Mouse (Mus musculus): ENCODE data around the gene Celf2. TPM values are rescaled to one million over a fixed set of nuclear protein-coding genes. Genes with fewer than 3 reads are reported as not detected.
A peak's percentile ranks its signal among the peaks of the same experiment; 100 is the strongest.
"Not testable (repeated sequence)": the region's sequence is repeated elsewhere in the genome, so short reads cannot be mapped to it uniquely, and the experiment has no call there.

Celf2 gene
- polyA plus RNA-seq (2015; fragmentation: Nextera tagmentation; extraction: Ambion mirVana): 86.8 and 92.4 TPM in 2 replicates

DNA sequence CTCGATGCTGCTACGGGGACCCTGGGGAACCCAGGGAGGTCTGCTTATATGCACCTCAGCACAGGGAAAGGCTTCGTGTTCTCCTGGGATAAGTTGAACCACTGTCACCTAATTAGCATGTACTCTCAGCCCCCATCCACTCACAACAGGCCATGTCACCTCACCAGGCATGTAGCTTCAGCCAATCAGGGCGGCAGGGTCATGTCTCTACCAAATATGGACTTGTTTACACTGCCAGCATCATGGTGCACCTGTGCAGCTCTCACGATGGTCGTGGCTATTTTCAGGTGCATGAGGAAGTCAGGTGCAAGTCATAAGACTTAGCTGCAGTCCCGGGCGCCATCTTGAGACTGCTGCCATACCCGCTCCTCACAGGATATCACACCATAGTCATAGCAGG lies at the start of gene Celf2:
Gene Celf2, minus strand, starts transcription at position 101 of the 400 bp plus-strand sequence.
- not testable (repeated sequence) for H3K36me3 ChIP-seq (ENCODE audit: control insufficient read depth, insufficient read depth, low read length); ATAC-seq (ENCODE audit: low read depth)

DNA sequence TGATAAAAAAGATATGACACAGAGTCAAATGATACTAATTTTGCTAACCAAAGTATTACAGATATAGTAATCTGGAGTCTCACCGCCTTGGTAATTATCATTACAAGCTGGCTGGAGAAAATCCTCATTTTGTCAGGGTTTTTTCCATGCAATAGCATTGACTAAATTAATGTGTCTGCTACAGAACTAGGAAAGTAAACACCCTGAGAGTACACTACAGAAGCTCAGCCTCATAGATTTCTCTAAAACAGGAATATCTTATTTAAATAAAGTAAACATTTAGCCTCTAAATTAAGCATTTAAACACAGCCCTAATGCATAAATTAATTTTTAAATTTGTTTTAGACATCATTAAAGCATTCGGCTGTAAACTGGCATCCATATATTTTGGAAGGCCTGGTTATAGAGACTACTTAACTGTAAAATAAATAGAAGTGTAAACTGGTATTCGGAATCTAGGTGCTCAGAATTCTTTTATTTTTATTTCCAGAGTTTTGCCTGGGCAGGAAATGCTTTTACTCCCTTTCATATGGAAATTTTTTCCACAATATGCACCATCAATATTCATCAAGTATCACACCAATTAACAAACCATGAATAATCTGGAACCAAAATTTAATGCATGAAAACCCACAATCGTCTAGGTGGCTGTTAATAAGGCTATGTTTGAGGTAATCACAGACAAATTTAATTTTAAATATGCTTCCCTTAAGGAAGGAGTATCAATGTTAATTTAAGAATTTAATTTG lies 46.0 kb upstream of the Celf2 start:
- Histone ChIP-seq H3K4me1 (replicated peaks; ENCODE audit: control insufficient read depth, insufficient read depth, low read length) (no peaks in the 10 kb centered on the region), H3K36me3 (ENCODE audit: control insufficient read depth, insufficient read depth, low read length) (no peaks in the 10 kb centered on the region), H3K4me3 (ENCODE audit: low read length) (no peak overlapping the region), H3K27ac (ENCODE audit: low read length) (no peak overlapping the region), H3K9me3 (ENCODE audit: control insufficient read depth, low read length) (no peaks in the 10 kb centered on the region), H3K9ac (ENCODE audit: low read length) (no peak overlapping the region), H3K27me3 (ENCODE audit: control insufficient read depth, insufficient read depth, low read depth, low read length) (no peaks in the 10 kb centered on the region), H3K4me2 (ENCODE audit: low read depth, low read length) (no peak overlapping the region)
- WGBS: 77% methylated on average over 4 of the region's 4 CpGs
- ATAC-seq (ENCODE audit: low read depth): no peak

More for the DNA sequence above, at the start of gene Celf2:
- not testable (repeated sequence) for H3K27me3 ChIP-seq (ENCODE audit: control insufficient read depth, insufficient read depth, low read depth, low read length); H3K4me1 ChIP-seq (replicated peaks; ENCODE audit: control insufficient read depth, insufficient read depth, low read length); H3K9ac ChIP-seq (ENCODE audit: low read length); H3K4me3 ChIP-seq (ENCODE audit: low read length); H3K27ac ChIP-seq (ENCODE audit: low read length); H3K4me2 ChIP-seq (ENCODE audit: low read depth, low read length); H3K9me3 ChIP-seq (ENCODE audit: control insufficient read depth, low read length)
- 86% methylated on average over 9 of the region's 9 CpGs for WGBS

DNA sequence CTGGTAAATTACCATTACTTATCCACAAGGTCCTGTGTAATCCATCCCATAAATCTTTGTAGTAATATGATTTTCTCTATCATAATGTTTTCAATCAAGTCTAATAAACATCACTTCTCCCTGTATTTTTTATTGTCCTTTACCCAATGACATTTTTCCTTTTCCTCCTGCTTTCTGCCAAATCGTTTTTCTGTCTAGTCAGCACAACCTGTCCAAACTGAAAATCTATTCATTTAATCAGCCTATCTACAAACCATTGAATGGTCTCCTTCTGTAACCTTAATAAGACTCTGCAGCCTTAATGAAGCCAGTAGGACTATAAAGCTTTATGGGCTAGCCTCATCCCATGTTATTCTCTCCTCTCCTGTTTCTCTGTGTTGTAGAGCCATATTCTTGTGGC lies 45.2 kb upstream of the Celf2 start:
- Histone ChIP-seq H3K4me1 (replicated peaks; ENCODE audit: control insufficient read depth, insufficient read depth, low read length) (no peaks in the 10 kb centered on the region), H3K9ac (ENCODE audit: low read length) (no peak overlapping the region), H3K4me2 (ENCODE audit: low read depth, low read length) (no peak overlapping the region), H3K4me3 (ENCODE audit: low read length) (no peak overlapping the region), H3K36me3 (ENCODE audit: control insufficient read depth, insufficient read depth, low read length) (no peaks in the 10 kb centered on the region), H3K27ac (ENCODE audit: low read length) (no peak overlapping the region), H3K9me3 (ENCODE audit: control insufficient read depth, low read length) (no peaks in the 10 kb centered on the region), H3K27me3 (ENCODE audit: control insufficient read depth, insufficient read depth, low read depth, low read length) (no peaks in the 10 kb centered on the region)
- WGBS: 55% methylated on average over 1 of the region's 1 CpGs
- no peak for ATAC-seq (ENCODE audit: low read depth)

DNA sequence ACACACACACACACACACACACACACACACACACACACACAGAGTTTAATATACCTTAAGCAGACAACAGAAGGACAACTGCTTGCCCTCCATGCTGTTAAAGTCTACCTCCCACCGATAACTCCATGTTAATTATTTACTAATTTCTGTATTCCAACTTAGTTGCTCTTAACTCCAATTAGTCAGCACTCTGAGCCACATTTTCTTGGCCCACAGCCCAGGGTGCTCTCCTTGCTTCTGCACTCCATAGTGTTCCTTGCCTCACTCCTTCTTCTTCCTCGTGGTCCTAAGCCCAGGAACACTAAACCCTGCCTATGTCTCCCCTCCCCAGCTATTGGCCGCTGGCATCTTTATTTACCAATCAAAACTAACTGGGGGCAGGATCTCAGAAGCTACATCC lies 43.5 kb upstream of the Celf2 start:
- no peak for ATAC-seq (ENCODE audit: low read depth)
- H3K27me3 ChIP-seq (ENCODE audit: control insufficient read depth, insufficient read depth, low read depth, low read length): no peaks in the 10 kb centered on the region
- WGBS: 56% methylated on average over 3 of the region's 3 CpGs
- H3K4me1 ChIP-seq (replicated peaks; ENCODE audit: control insufficient read depth, insufficient read depth, low read length): no peaks in the 10 kb centered on the region
- H3K27ac ChIP-seq (ENCODE audit: low read length): no peak overlapping the region
- no peaks in the 10 kb centered on the region for H3K36me3 ChIP-seq (ENCODE audit: control insufficient read depth, insufficient read depth, low read length)
- H3K9ac ChIP-seq (ENCODE audit: low read length): no peak overlapping the region
- no peak overlapping the region for H3K4me2 ChIP-seq (ENCODE audit: low read depth, low read length)
- H3K4me3 ChIP-seq (ENCODE audit: low read length): no peak overlapping the region
- no peaks in the 10 kb centered on the region for H3K9me3 ChIP-seq (ENCODE audit: control insufficient read depth, low read length)

DNA sequence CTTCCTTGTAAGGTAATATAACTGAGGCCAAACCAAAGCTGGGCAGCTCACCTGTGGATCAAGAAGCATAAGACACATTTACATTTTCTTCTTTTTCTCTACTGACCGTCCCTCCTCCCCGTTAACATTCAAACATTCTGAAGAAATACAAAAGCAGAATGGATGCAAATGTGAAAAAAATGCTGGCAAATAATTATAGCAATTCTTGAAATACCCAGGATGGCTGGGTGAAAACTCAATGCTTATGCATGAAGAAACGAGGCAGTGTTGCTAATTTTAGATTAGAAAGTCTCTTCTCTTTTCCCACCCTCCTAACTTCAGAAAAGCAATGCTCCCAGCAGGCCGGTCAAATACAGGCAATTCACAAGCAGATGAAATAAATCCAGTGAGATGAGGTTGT lies 39.5 kb upstream of the Celf2 start:
- Histone ChIP-seq H3K36me3 (ENCODE audit: control insufficient read depth, insufficient read depth, low read length) (no peaks in the 10 kb centered on the region), H3K4me2 (ENCODE audit: low read depth, low read length) (no peak overlapping the region), H3K9me3 (ENCODE audit: control insufficient read depth, low read length) (no peaks in the 10 kb centered on the region), H3K4me1 (replicated peaks; ENCODE audit: control insufficient read depth, insufficient read depth, low read length) (no peaks in the 10 kb centered on the region), H3K4me3 (ENCODE audit: low read length) (no peak overlapping the region), H3K27ac (ENCODE audit: low read length) (no peak overlapping the region), H3K9ac (ENCODE audit: low read length) (no peak overlapping the region), H3K27me3 (ENCODE audit: control insufficient read depth, insufficient read depth, low read depth, low read length) (no peaks in the 10 kb centered on the region)
- no peak for ATAC-seq (ENCODE audit: low read depth)
- WGBS: 66% methylated on average over 4 of the region's 4 CpGs

DNA sequence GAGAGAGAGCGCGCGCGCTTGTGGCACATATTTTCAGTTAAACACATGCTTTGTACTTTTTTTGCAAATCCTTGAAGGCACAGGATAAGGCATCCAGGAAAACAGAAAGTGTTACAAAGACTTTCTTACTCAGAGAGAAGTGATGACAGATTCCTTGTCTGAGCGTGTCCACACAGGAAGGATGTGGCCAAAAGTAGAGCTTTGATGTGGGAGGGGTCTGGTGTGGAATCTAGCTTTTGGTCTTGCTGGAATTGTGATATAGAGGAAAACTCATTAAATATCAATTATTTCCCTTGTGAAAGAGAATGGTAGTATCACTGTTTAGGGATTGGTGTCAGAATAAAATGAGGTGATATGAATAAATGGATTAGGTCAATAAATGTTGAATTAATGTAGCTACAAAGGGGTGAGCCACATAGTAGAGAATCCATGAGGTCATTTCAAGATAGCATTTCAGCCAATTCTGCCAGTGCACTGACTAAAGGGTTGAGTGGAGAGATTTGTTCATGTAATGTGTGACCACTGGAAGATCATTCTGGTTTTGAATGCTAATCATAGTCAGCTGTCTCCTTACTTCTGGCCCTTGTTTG lies 25.3 kb upstream of the Celf2 start:
- Histone ChIP-seq H3K36me3 (ENCODE audit: control insufficient read depth, insufficient read depth, low read length) (no peaks in the 10 kb centered on the region), H3K27me3 (ENCODE audit: control insufficient read depth, insufficient read depth, low read depth, low read length) (no peaks in the 10 kb centered on the region), H3K9ac (ENCODE audit: low read length) (no peak overlapping the region), H3K9me3 (ENCODE audit: control insufficient read depth, low read length) (no peaks in the 10 kb centered on the region; the same call in 1 of the 2 replicates), H3K27ac (ENCODE audit: low read length) (no peak overlapping the region), H3K4me2 (ENCODE audit: low read depth, low read length) (no peak overlapping the region), H3K4me1 (replicated peaks; ENCODE audit: control insufficient read depth, insufficient read depth, low read length) (no peaks in the 10 kb centered on the region), H3K4me3 (ENCODE audit: low read length) (no peak overlapping the region)
- ATAC-seq (ENCODE audit: low read depth): peak; percentile 90
- 55% methylated on average over 5 of the region's 5 CpGs for WGBS

DNA sequence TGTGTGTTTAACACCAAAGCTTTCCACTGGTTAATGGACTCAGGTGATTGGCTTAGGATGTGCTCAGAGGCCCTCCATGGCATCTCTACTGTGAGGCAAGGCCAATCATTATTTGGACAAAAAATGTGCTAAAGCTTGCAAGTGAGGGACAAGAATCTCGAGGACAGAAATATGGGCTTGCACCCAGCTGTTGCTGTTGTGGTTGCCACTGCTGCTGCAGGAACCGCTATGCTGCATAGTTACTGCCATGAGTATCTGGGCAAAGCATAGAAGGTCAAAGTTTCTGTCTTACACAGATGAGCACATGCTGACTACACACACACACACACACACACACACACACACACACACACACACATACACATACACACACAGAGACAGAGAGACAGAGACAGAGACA lies 24.8 kb upstream of the Celf2 start:
- WGBS: 40% methylated on average over 2 of the region's 2 CpGs
- peak; percentile 34; the same call in 1 of the 2 replicates for ATAC-seq (ENCODE audit: low read depth)
- Histone ChIP-seq H3K36me3 (ENCODE audit: control insufficient read depth, insufficient read depth, low read length) (no peaks in the 10 kb centered on the region), H3K27me3 (ENCODE audit: control insufficient read depth, insufficient read depth, low read depth, low read length) (no peaks in the 10 kb centered on the region), H3K4me1 (replicated peaks; ENCODE audit: control insufficient read depth, insufficient read depth, low read length) (no peaks in the 10 kb centered on the region), H3K9ac (ENCODE audit: low read length) (no peak overlapping the region), H3K27ac (ENCODE audit: low read length) (no peak overlapping the region), H3K4me3 (ENCODE audit: low read length) (no peak overlapping the region), H3K9me3 (ENCODE audit: control insufficient read depth, low read length) (no peaks in the 10 kb centered on the region; the same call in 1 of the 2 replicates), H3K4me2 (ENCODE audit: low read depth, low read length) (no peak overlapping the region)

DNA sequence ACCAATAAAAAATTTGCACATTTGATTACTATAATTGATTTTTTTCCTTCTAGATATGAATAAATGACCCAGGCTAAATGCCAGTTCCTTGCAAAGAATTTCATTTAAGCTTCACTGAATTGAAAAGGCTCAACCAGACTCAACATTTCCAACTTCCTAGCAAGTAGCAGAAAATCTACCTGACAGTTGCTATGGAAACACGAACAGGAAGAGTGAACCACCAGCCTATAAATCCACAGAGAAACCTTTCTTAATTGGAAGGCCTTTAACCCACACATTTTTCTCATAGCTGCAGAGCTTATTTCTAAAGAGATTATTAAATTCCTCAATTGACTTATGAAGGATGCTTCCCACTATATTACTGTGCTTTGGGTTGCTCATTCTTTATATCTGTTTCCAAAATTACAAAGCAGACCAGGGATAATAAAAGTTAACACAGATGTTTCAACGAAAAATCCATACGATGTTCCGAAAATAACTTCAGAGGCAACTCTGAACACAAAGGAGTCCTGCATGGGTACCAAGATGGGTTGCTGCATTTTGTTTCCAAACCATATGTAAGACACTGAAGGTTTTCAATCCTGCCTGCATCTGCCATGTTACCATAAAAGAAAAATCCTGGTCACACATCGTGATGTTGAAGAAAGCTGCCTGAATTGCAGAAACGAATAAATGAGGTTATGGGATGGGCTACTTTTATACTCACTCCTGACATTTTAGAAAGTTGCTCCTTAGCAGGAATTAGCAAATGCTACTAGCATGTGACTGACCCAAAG lies 22.0 kb upstream of the Celf2 start:
- Histone ChIP-seq H3K36me3 (ENCODE audit: control insufficient read depth, insufficient read depth, low read length) (no peaks in the 10 kb centered on the region), H3K4me1 (replicated peaks; ENCODE audit: control insufficient read depth, insufficient read depth, low read length) (no peaks in the 10 kb centered on the region; the same call in 1 of the 2 replicates), H3K4me2 (ENCODE audit: low read depth, low read length) (no peak overlapping the region), H3K4me3 (ENCODE audit: low read length) (no peak overlapping the region), H3K9me3 (ENCODE audit: control insufficient read depth, low read length) (no peaks in the 10 kb centered on the region), H3K27ac (ENCODE audit: low read length) (no peak overlapping the region), H3K27me3 (ENCODE audit: control insufficient read depth, insufficient read depth, low read depth, low read length) (no peaks in the 10 kb centered on the region), H3K9ac (ENCODE audit: low read length) (no peak overlapping the region)
- no peak for ATAC-seq (ENCODE audit: low read depth)
- 74% methylated on average over 6 of the region's 6 CpGs for WGBS

DNA sequence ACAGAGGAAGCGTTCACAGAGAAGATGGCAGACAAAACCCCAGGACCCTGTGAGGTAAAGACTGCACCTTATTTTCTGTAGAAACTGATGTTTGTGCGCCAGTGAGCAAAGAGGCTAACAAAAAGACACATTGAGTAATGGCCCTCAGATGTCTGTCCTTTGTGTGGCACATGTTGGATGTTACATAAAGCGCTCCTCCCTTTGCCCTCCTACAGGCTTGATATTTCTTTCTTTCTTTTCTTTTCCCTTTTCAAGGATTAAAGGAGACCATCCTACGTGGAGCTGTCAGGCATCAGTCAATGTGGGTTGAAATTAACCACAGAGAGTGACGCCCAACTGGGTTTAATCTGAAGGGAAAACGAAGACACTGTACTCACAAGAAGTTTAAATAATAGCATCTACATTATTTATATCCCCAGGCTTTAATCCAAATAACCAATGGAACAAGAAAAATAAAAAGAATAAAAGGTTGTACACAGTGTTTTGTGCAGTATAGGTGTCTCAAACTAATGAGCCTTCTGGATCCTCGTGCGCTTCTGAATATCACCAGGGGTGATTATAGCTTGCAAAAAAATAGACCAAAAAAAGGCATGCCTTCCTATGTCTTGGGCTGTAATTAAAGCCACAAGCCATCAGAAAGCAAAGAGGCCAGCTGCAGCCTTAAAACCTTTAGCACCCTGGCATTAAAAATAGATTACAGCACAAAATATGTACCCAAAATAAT lies 21.3 kb upstream of the Celf2 start:
- Histone ChIP-seq H3K4me1 (replicated peaks; ENCODE audit: control insufficient read depth, insufficient read depth, low read length) (no peaks in the 10 kb centered on the region; the same call in 1 of the 2 replicates), H3K9me3 (ENCODE audit: control insufficient read depth, low read length) (no peaks in the 10 kb centered on the region), H3K27ac (ENCODE audit: low read length) (no peak overlapping the region), H3K27me3 (ENCODE audit: control insufficient read depth, insufficient read depth, low read depth, low read length) (no peaks in the 10 kb centered on the region), H3K36me3 (ENCODE audit: control insufficient read depth, insufficient read depth, low read length) (no peaks in the 10 kb centered on the region), H3K9ac (ENCODE audit: low read length) (no peak overlapping the region), H3K4me2 (ENCODE audit: low read depth, low read length) (no peak overlapping the region), H3K4me3 (ENCODE audit: low read length) (no peak overlapping the region)
- no peak for ATAC-seq (ENCODE audit: low read depth)
- 73% methylated on average over 8 of the region's 8 CpGs for WGBS
